Mouse (Mus musculus): ENCODE results near the gene Kcnk3. TPM values are rescaled to one million over a fixed set of nuclear protein-coding genes. Genes with fewer than 3 reads are reported as not detected.

Kcnk3 gene
- polyA plus RNA-seq, 1 experiment = not detected

DNA sequence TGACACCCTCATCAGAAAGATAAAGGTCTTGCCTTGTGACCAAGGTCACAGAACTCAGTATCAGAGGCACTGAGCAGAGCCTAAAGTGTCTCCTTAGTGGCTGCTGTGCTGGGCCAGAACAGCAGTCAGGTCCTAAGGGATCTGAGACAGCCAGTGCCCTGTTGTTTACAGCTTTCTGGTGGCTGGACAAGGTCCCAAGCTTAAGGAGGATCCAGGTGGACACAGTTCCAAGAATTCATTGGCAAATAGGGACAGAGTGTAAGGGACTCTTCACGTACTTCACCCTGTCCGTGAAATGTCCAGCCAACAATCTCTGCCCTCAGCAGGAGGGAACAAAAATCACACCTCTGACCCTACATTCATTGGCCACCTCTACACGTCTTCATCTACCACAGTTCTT lies 40.5 kb downstream of the Kcnk3 start:
- Histone ChIP-seq H3K27ac (ENCODE audit: insufficient read depth, low read depth, low read length) (no peak overlapping the region), H3K4me3 (ENCODE audit: insufficient read depth, low read depth, low read length) (no peak overlapping the region), H3K4me1 (ENCODE audit: control insufficient read depth, insufficient read depth, low read length) (peaks cover 18% of the 10 kb centered on the region)
- WGBS = 91% methylated on average over 3 of the region's 3 CpGs
- TF ChIP-seq POLR2A (IDR thresholded peaks at IDR 0.05; ENCODE audit: insufficient read depth, low read depth, low read length) = no peak
- TF ChIP-seq CTCF (IDR thresholded peaks at IDR 0.05; ENCODE audit: insufficient read depth, low read depth, low read length) = no peak

DNA sequence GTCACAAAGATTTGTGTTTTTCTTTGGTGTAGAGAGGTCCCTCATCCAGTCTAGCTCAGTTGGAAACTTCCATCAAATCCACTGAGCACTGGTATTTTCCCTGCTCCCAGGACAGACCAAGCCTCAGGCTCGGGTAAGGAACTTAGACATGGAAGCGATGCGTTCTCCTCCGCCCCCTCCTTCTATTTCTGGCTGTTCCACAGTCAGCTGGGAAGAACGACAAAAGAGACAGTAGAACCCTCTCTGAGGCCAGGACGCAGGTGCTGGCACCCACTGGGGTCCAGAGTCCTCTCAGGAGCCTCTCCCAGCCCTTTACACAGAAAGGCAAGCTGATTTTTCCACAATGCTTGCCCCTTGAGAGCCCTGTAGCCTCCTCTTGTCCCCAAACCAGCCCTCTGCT lies 42.4 kb downstream of the Kcnk3 start:
- Histone ChIP-seq H3K4me1 (ENCODE audit: control insufficient read depth, insufficient read depth, low read length) (peaks cover 18% of the 10 kb centered on the region), H3K27ac (ENCODE audit: insufficient read depth, low read depth, low read length) (peak overlapping the region; percentile 45), H3K4me3 (ENCODE audit: insufficient read depth, low read depth, low read length) (no peak overlapping the region)
- TF ChIP-seq CTCF (IDR thresholded peaks at IDR 0.05; ENCODE audit: insufficient read depth, low read depth, low read length) (no peak), POLR2A (IDR thresholded peaks at IDR 0.05; ENCODE audit: insufficient read depth, low read depth, low read length) (no peak)
- WGBS = 25% methylated on average over 6 of the region's 6 CpGs

- Histone ChIP-seq H3K4me3 (ENCODE audit: insufficient read depth, low read depth, low read length) (no peak overlapping the region), H3K27ac (ENCODE audit: insufficient read depth, low read depth, low read length) (no peak overlapping the region), H3K4me1 (ENCODE audit: control insufficient read depth, insufficient read depth, low read length) (peaks cover 15% of the 10 kb centered on the region)
- no peak for TF ChIP-seq CTCF (IDR thresholded peaks at IDR 0.05; ENCODE audit: insufficient read depth, low read depth, low read length)
- TF ChIP-seq POLR2A (IDR thresholded peaks at IDR 0.05; ENCODE audit: insufficient read depth, low read depth, low read length) = no peak
- 73% methylated on average over 1 of the region's 1 CpGs for WGBS
Measured at GRCm38 (mm10) chr5:30632134-30632533, 44.2 kb downstream of the Kcnk3 start.

- H3K27ac ChIP-seq (ENCODE audit: insufficient read depth, low read depth, low read length) = no peak overlapping the region
Measured at GRCm38 (mm10) chr5:30636994-30637393, 49.0 kb downstream of the Kcnk3 start.

GRCm38 (mm10) chr5:30638041-30638440 lies 50.1 kb downstream of the Kcnk3 start:
- TF ChIP-seq CTCF (IDR thresholded peaks at IDR 0.05; ENCODE audit: insufficient read depth, low read depth, low read length) (peak; percentile 72), POLR2A (IDR thresholded peaks at IDR 0.05; ENCODE audit: insufficient read depth, low read depth, low read length) (no peak)
- no peaks in the 10 kb centered on the region for H3K4me1 ChIP-seq (ENCODE audit: control insufficient read depth, insufficient read depth, low read length)
- H3K4me3 ChIP-seq (ENCODE audit: insufficient read depth, low read depth, low read length) = no peak overlapping the region
- no peak overlapping the region for H3K27ac ChIP-seq (ENCODE audit: insufficient read depth, low read depth, low read length)
- WGBS = 7% methylated on average over 6 of the region's 6 CpGs

More at GRCm38 (mm10) chr5:30636994-30637393, 49.0 kb downstream of the Kcnk3 start:
- 58% methylated on average over 7 of the region's 7 CpGs for WGBS
- Histone ChIP-seq H3K4me3 (ENCODE audit: insufficient read depth, low read depth, low read length) (no peak overlapping the region), H3K4me1 (ENCODE audit: control insufficient read depth, insufficient read depth, low read length) (no peaks in the 10 kb centered on the region)
- TF ChIP-seq CTCF (IDR thresholded peaks at IDR 0.05; ENCODE audit: insufficient read depth, low read depth, low read length) (no peak), POLR2A (IDR thresholded peaks at IDR 0.05; ENCODE audit: insufficient read depth, low read depth, low read length) (no peak)

DNA sequence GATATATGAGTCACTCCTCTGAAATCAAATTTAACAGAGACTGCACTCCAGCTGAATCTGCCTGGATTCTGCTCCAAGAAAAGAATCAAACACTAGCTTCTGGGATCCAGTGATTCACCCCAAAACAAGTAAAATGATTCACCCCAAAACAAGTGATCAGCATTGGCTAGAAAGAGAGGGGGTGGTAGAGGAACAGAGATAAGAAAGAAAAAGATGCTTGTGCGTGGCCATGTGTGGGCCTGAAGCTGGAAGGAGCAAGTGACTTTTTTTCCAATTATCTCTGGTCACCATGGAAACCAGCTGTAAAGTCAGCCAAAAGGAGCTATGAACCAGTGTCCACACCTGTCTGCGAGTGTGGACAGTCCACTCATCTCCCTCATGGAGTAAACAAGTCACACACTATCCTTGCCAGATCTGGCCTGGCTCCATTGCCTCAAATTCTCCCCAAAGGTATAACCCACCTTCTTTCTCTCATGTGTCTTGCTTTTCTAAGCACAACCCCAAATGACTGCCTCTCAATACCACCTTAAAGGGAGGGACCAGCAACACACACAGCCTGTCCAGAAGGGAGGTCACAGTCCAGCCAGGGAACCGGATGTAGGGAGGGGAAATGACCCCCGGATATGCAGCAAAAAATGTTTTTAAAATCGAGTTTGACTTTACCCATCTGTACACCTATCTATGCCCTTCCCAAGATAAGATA lies 55.7 kb downstream of the Kcnk3 start:
- H3K27ac ChIP-seq (ENCODE audit: insufficient read depth, low read depth, low read length) = peak overlapping the region; percentile 95
- H3K4me1 ChIP-seq (ENCODE audit: control insufficient read depth, insufficient read depth, low read length) = peaks cover 11% of the 10 kb centered on the region
- H3K4me3 ChIP-seq (ENCODE audit: insufficient read depth, low read depth, low read length) = no peak overlapping the region
- TF ChIP-seq CTCF (IDR thresholded peaks at IDR 0.05; ENCODE audit: insufficient read depth, low read depth, low read length) (no peak), POLR2A (IDR thresholded peaks at IDR 0.05; ENCODE audit: insufficient read depth, low read depth, low read length) (no peak)
- WGBS = 50% methylated on average over 5 of the region's 5 CpGs

GRCm38 (mm10) chr5:30646036-30646435 lies 58.1 kb downstream of the Kcnk3 start:
- H3K27ac ChIP-seq (ENCODE audit: insufficient read depth, low read depth, low read length) = no peak overlapping the region
- WGBS = 86% methylated on average over 2 of the region's 2 CpGs
- no peak for TF ChIP-seq POLR2A (IDR thresholded peaks at IDR 0.05; ENCODE audit: insufficient read depth, low read depth, low read length)
- TF ChIP-seq CTCF (IDR thresholded peaks at IDR 0.05; ENCODE audit: insufficient read depth, low read depth, low read length) = no peak
- no peak overlapping the region for H3K4me3 ChIP-seq (ENCODE audit: insufficient read depth, low read depth, low read length)
- peaks cover 27% of the 10 kb centered on the region for H3K4me1 ChIP-seq (ENCODE audit: control insufficient read depth, insufficient read depth, low read length)

DNA sequence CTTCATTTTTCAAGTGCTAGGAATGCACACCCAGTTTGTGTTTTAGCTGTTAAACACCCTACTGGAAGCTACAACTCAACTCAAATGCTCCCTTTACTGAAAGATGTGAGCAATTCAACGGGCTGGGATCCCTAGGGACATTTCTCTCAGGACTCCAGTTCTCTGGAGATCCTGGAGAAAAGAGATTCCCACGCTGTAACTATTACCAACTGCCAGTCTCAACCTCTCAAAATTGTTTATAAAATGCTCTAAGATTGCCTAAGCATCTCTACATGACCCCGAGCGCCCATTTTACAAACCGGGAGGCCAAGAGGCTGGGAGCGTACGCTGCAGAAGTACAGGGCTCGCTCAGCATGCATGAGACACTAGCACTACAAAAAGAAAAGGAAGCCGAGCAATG lies 59.4 kb downstream of the Kcnk3 start:
- TF ChIP-seq CTCF (IDR thresholded peaks at IDR 0.05; ENCODE audit: insufficient read depth, low read depth, low read length) = no peak
- 4% methylated on average over 9 of the region's 9 CpGs for WGBS
- peak overlapping the region; percentile 70 for H3K4me3 ChIP-seq (ENCODE audit: insufficient read depth, low read depth, low read length)

GRCm38 (mm10) chr5:30647815-30648560 lies 60.0 kb downstream of the Kcnk3 start, which contains the start of gene Slc35f6:
Gene Slc35f6, plus strand, starts transcription at chr5:30647933.
- Histone ChIP-seq H3K27ac (ENCODE audit: insufficient read depth, low read depth, low read length) (peak within 1 kb of the TSS; percentile 35), H3K4me1 (ENCODE audit: control insufficient read depth, insufficient read depth, low read length) (peaks cover 32% of the 10 kb centered on the region), H3K4me3 (ENCODE audit: insufficient read depth, low read depth, low read length) (peak within 1 kb of the TSS; percentile 70)
- no peak for TF ChIP-seq CTCF (IDR thresholded peaks at IDR 0.05; ENCODE audit: insufficient read depth, low read depth, low read length)
- TF ChIP-seq POLR2A (IDR thresholded peaks at IDR 0.05; ENCODE audit: insufficient read depth, low read depth, low read length) = peak; percentile 52; the same call in 1 of the 2 replicates
- WGBS = under 1% methylated on average over 38 of the region's 38 CpGs

More for the DNA sequence above, 59.4 kb downstream of the Kcnk3 start:
- H3K4me1 ChIP-seq (ENCODE audit: control insufficient read depth, insufficient read depth, low read length) = peaks cover 32% of the 10 kb centered on the region
- peak overlapping the region; percentile 35 for H3K27ac ChIP-seq (ENCODE audit: insufficient read depth, low read depth, low read length)
